Mouse (Mus musculus) G1E (cell line): ENCODE data around the gene Pomt2. TPM values are rescaled to one million over a fixed set of nuclear protein-coding genes. Genes with fewer than 3 reads are reported as not detected.

Source experiments
- ATAC-seq: 2 replicates; pipeline ENCODE4 v1.8.0; 2016; ENCODE audit warnings: mild to moderate bottlenecking; ENCODE audit not compliant: insufficient number of reproducible peaks, poor library complexity, low FRiP score, severe bottlenecking; ENCODE audit errors: extremely low read depth
- DNase-seq: peaks from one replicate; pipeline ENCODE4 v3.0.0; 2012; ENCODE audit warnings: low spot score
- H3K27me3 ChIP-seq: 2 replicates; pipeline ENCODE4 v1.6.1; 2012; ENCODE audit warnings: mild to moderate bottlenecking, low read length, inconsistent platforms; ENCODE audit not compliant: insufficient read depth
- H3K36me3 ChIP-seq: replicated peaks from 2 replicates; pipeline ENCODE3; 2012; ENCODE audit warnings: mild to moderate bottlenecking, inconsistent platforms
- H3K4me1 ChIP-seq: 2 replicates; pipeline ENCODE4 v1.6.1; 2012; ENCODE audit warnings: low read depth, low read length, inconsistent platforms, mixed read lengths; ENCODE audit not compliant: insufficient read depth
- H3K4me3 ChIP-seq: 2 replicates; pipeline ENCODE4 v1.5.1; 2012; ENCODE audit warnings: low read depth, mild to moderate bottlenecking, inconsistent platforms, low read length, moderate library complexity, mixed read lengths
- H3K9me3 ChIP-seq: replicated peaks from 2 replicates; pipeline ENCODE4 v1.6.1; 2012; ENCODE audit warnings: inconsistent platforms
- CTCF ChIP-seq: IDR thresholded peaks from 2 replicates; pipeline ENCODE4 v1.5.1; 2012; ENCODE audit warnings: low read depth, low read length, inconsistent platforms, mixed read lengths
- GATA1 ChIP-seq: IDR thresholded peaks from 2 replicates; pipeline ENCODE4 v1.6.1; 2012; ENCODE audit warnings: borderline replicate concordance, low read length, inconsistent platforms, mixed read lengths
- GATA2 ChIP-seq: IDR thresholded peaks from 2 replicates; pipeline ENCODE4 v1.6.1; 2012; ENCODE audit warnings: low read depth, low read length, inconsistent platforms, borderline replicate concordance
- POLR2AphosphoS5 ChIP-seq: IDR thresholded peaks from 2 replicates; pipeline ENCODE4 v1.6.1; 2012; ENCODE audit warnings: low read depth, low read length, inconsistent platforms; ENCODE audit not compliant: insufficient replicate concordance
- TAL1 ChIP-seq: conservative IDR thresholded peaks from 2 replicates; pipeline ENCODE4 v1.6.1; 2012; ENCODE audit warnings: low read depth, low read length, inconsistent platforms, mixed read lengths
- polyA plus RNA-seq: library from polyadenylated mRNA; stranded (reverse); fragments of >175 nt; gene quantifications from 2 replicates; pipeline ENCODE4 v1.2.3, GENCODE M21; 2012
- total RNA-seq, 2 experiments: library from RNA; stranded (forward) in 1 of 2; stranded (reverse) in 1 of 2; fragments of 200-1000 nt in 1 of 2; fragments of >200 nt in 1 of 2; fragmentation: Nextera tagmentation in 1 of 2; gene quantifications; 2 replicates each; pipeline ENCODE4 v1.2.3; 2014 to 2017

Gene Pomt2
- total and polyA plus RNA-seq, 3 experiments = 5.3 to 14.0 (median 11.9) TPM

DNA sequence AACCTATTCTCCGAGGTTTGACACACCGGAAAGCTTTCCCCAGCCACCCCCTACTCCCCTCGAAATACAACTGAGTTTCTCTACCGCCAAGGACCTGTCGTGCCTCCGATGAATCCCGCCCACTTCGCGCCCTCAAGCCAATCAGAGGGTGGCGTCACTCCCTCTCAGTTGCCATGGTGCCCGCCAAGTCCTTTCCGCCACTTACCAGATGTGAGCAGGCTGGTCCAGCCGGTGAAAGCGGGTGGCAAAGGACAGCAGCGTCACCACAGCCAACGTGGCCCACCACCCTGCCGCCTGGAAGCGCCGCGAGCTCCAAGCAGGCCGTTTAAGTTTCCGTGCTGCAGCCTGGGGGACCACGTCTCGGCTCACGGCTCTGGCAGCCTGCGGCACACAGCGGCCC lies 802 bp downstream of the Pomt2 start, which contains the start of gene Gstz1:
Gene Gstz1 (plus strand): TSS at position 200 of the 400 bp plus-strand sequence.
- peaks cover 18% of the 10 kb centered on the region for H3K9me3 ChIP-seq
- ATAC-seq = peak; percentile 83
- peaks cover 12% of the 10 kb centered on the region for H3K36me3 ChIP-seq
- peak; percentile 97 for DNase-seq
- H3K4me3 ChIP-seq = peak within 1 kb of the TSS; percentile 93
- peaks cover 27% of the 10 kb centered on the region for H3K4me1 ChIP-seq
- TF ChIP-seq GATA1 (no peak), TAL1 (no peak), CTCF (no peak), GATA2 (no peak), POLR2AphosphoS5 (no peak)
- H3K27me3 ChIP-seq = no peaks in the 10 kb centered on the region

DNA sequence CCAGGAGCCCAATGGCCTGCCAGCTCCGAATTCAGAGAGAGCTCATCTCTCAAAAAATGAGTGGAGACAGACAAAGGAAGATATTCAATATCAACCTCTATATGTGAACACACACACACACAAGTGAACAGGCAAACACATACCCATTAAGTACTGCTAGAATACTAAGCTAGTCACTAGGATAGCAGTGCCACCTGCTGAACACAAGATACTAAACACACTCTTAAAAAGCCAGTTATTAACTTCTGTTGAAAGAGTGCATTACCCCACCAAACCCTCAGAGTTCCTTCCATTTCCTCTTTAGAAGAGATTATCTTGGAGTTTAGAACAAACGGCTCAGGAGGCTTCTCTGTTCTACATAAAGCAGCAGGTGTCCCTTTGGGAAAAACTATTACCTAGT lies 5.6 kb downstream of the Pomt2 start:
- TF ChIP-seq GATA1 (no peak), POLR2AphosphoS5 (no peak), TAL1 (no peak), GATA2 (no peak), CTCF (no peak)
- peaks cover 19% of the 10 kb centered on the region for H3K4me1 ChIP-seq
- H3K36me3 ChIP-seq = peaks cover 17% of the 10 kb centered on the region
- H3K27me3 ChIP-seq = no peaks in the 10 kb centered on the region
- H3K4me3 ChIP-seq = no peak overlapping the region
- ATAC-seq = no peak
- DNase-seq = no peak
- H3K9me3 ChIP-seq = no peaks in the 10 kb centered on the region

DNA sequence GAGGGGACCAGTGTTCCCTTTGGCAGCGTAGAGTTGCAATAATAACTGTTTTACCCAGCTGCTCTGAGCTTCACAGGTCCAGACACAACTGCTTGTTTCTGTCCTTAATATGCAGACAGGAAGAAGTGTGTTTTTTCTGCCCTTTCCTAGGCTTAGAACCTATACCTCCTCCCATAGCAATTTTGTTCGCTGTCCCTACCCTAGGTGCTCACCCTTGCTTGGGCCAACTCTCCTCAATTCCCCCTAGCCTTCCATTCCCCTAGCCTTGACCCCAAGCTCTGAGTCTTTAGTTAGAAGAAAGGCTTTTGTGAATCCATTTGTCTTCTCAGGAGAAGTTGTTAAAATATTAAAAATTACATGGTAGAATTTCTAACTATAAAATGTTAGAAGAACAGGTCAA lies 9.0 kb downstream of the Pomt2 start:
- Histone ChIP-seq H3K27me3 (no peaks in the 10 kb centered on the region), H3K4me1 (peaks cover 3% of the 10 kb centered on the region; the same call in 1 of the 2 replicates), H3K9me3 (no peaks in the 10 kb centered on the region), H3K36me3 (peaks cover 41% of the 10 kb centered on the region), H3K4me3 (no peak overlapping the region)
- no peak for ATAC-seq
- DNase-seq = no peak
- TF ChIP-seq POLR2AphosphoS5 = no peak
- no peak for TF ChIP-seq GATA1
- TF ChIP-seq TAL1 = no peak
- no peak for TF ChIP-seq CTCF
- no peak for TF ChIP-seq GATA2

DNA sequence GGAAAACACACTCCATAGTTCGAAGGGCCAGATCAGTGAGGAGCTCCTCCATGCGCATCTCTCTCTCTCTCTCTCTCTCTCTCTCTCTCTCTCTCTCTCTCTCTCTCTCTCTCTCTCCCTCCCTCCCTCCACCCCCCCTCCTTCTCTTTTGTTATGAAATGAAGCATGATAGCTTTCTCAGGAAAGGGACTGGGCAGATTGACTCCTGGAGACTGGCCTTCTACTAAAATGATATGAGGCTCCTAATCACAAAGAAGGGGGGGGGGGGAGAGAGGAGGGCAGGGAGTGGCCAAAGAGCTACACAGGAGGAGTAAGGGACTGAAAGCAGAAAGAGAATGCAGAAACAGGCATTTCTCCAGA lies 9.4 kb downstream of the Pomt2 start:
- no peak for ATAC-seq
- TF ChIP-seq POLR2AphosphoS5 (no peak), GATA1 (no peak), CTCF (no peak), GATA2 (no peak), TAL1 (no peak)
- H3K9me3 ChIP-seq = no peaks in the 10 kb centered on the region
- H3K36me3 ChIP-seq = peaks cover 42% of the 10 kb centered on the region
- H3K4me1 ChIP-seq = peaks cover 3% of the 10 kb centered on the region; the same call in 1 of the 2 replicates
- H3K27me3 ChIP-seq = no peaks in the 10 kb centered on the region
- no peak overlapping the region for H3K4me3 ChIP-seq
- DNase-seq = no peak

DNA sequence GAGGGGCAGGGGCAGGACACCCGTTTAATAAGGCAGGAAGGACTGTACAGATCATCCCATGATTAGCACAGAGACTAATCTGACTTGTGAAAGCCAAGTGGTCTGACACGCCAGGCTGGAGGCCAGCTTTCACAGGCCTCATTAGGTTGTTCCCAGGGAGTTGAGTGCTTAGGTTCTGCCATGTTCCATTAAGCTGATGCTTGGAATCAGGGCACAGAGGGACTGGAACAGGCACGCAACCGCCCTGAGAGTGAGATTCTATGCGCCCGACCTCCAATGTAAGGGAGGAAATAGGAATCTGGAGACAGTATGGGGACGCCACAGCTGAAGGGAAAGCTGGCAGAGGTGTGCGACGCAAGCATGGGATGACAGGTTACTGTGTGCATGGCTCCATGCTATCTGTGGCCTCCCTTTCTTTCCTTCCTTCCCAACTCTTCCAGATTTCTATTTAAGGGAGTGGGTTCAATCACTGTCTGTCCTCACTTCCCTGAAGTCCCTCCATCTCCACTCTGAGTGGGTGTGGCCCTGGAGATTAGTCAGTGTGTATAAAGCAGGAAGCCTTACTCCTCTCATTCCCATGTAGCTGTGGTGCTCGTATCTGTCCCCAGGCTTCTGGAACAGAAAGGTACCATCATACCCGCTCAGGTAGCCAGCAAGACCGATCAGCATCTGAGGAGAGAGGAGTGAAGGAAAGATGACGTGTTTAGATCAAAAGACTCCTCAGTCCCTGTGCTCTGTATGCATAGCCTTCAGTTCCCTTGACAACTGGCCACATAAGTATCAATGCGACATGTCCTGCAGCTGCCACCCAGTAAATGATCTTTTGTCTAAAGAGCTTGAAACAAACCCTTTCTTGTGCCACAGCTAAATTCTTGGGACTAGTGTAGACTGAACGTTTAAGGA lies 10.1 kb downstream of the Pomt2 start:
- TF ChIP-seq GATA2 (no peak), GATA1 (no peak), TAL1 (no peak), CTCF (no peak), POLR2AphosphoS5 (no peak)
- Histone ChIP-seq H3K27me3 (no peaks in the 10 kb centered on the region), H3K4me1 (peaks cover 3% of the 10 kb centered on the region; the same call in 1 of the 2 replicates), H3K9me3 (no peaks in the 10 kb centered on the region), H3K4me3 (no peak overlapping the region), H3K36me3 (peaks cover 47% of the 10 kb centered on the region)
- ATAC-seq (no peak), DNase-seq (no peak)

DNA sequence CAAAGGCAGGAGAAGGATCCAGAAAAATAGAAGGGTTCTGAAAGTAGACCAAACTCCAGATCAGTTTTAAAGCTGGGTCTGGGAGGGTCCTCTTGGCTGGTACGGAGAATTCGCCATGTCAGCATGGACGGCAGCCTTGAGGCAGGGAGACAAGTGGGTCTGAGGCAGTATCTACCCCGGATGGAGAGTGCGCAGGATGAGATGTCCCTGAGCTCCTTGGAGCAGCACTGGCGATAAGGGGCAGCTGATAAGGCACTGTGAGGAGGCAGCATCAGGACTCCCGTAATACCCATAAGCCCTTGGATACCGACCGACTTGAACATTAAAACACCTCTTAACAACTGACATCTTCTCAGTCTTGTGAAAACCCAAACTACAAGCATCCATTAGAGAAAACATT lies 15.0 kb downstream of the Pomt2 start:
- Histone ChIP-seq H3K4me3 (no peak overlapping the region), H3K27me3 (no peaks in the 10 kb centered on the region), H3K36me3 (peaks cover 77% of the 10 kb centered on the region), H3K9me3 (no peaks in the 10 kb centered on the region), H3K4me1 (no peaks in the 10 kb centered on the region)
- TF ChIP-seq TAL1 = no peak
- no peak for TF ChIP-seq CTCF
- TF ChIP-seq POLR2AphosphoS5 = no peak
- TF ChIP-seq GATA2 = no peak
- TF ChIP-seq GATA1 = no peak
- no peak for DNase-seq
- ATAC-seq = no peak
